Mouse (Mus musculus) urinary bladder, postnatal 10 days (tissue): ENCODE measurements around the gene Ppp4c.
"Not testable (repeated sequence)": the region's sequence is repeated elsewhere in the genome, so short reads cannot be mapped to it uniquely, and the experiment has no call there.

ENCODE experiments used
- DNase-seq: peaks from one replicate; pipeline ENCODE4 v3.0.0; 2022; ENCODE audit warnings: low spot score

Ppp4c gene

GRCm38 (mm10) chr7:126781661-126782370, 10.5 kb downstream of the Ppp4c start:
- DNase-seq = no peak

GRCm38 (mm10) chr7:126780971-126781635, 11.2 kb downstream of the Ppp4c start, which contains the start of gene Tbx6:
Gene Tbx6, plus strand, starts transcription at chr7:126781483.
- no peak for DNase-seq

GRCm38 (mm10) chr7:126779983-126780970, 12.0 kb downstream of the Ppp4c start:
- no peak for DNase-seq

- not testable (repeated sequence) for DNase-seq
Observed at GRCm38 (mm10) chr7:126779101-126779500, 13.2 kb downstream of the Ppp4c start.

GRCm38 (mm10) chr7:126778147-126778546, 14.1 kb downstream of the Ppp4c start:
- no peak for DNase-seq

- no peak for DNase-seq
Observed at GRCm38 (mm10) chr7:126777476-126777875, 14.8 kb downstream of the Ppp4c start.

- DNase-seq = peak; percentile 75
Observed at GRCm38 (mm10) chr7:126776598-126777057, 15.7 kb downstream of the Ppp4c start, which contains the start of gene Ypel3. Gene Ypel3, plus strand, starts transcription at chr7:126776955.

- DNase-seq = no peak
Observed at GRCm38 (mm10) chr7:126775978-126776234, 16.4 kb downstream of the Ppp4c start.

- DNase-seq = no peak
Observed at GRCm38 (mm10) chr7:126775185-126775977, 16.9 kb downstream of the Ppp4c start.

GRCm38 (mm10) chr7:126774463-126774862, 17.8 kb downstream of the Ppp4c start:
- no peak for DNase-seq

GRCm38 (mm10) chr7:126773351-126773750, 18.9 kb downstream of the Ppp4c start:
- DNase-seq = no peak

- DNase-seq = no peak
Observed at GRCm38 (mm10) chr7:126770784-126771183, 21.5 kb downstream of the Ppp4c start.

GRCm38 (mm10) chr7:126767001-126767400, 25.3 kb downstream of the Ppp4c start:
- DNase-seq = no peak

- no peak for DNase-seq
Observed at GRCm38 (mm10) chr7:126766201-126766600, 26.1 kb downstream of the Ppp4c start, which contains the start of gene Gdpd3. Gene Gdpd3, plus strand, starts transcription at chr7:126766334.

- no peak for DNase-seq
Observed at GRCm38 (mm10) chr7:126765540-126765939, 26.8 kb downstream of the Ppp4c start.

- DNase-seq = no peak
Observed at GRCm38 (mm10) chr7:126762471-126763008, 29.8 kb downstream of the Ppp4c start.

GRCm38 (mm10) chr7:126761529-126762067, 30.7 kb downstream of the Ppp4c start:
- DNase-seq = no peak

- DNase-seq = no peak
Observed at GRCm38 (mm10) chr7:126760956-126761355, 31.3 kb downstream of the Ppp4c start.

GRCm38 (mm10) chr7:126760391-126760802, 31.9 kb downstream of the Ppp4c start:
- DNase-seq = no peak

- DNase-seq = no peak
Observed at GRCm38 (mm10) chr7:126759672-126760390, 32.5 kb downstream of the Ppp4c start.
